Mouse (Mus musculus): Measurements from ENCODE around the gene Tut7.
"Not testable (repeated sequence)": the region's sequence is repeated elsewhere in the genome, so short reads cannot be mapped to it uniquely, and the experiment has no call there.

The Tut7 gene

DNA sequence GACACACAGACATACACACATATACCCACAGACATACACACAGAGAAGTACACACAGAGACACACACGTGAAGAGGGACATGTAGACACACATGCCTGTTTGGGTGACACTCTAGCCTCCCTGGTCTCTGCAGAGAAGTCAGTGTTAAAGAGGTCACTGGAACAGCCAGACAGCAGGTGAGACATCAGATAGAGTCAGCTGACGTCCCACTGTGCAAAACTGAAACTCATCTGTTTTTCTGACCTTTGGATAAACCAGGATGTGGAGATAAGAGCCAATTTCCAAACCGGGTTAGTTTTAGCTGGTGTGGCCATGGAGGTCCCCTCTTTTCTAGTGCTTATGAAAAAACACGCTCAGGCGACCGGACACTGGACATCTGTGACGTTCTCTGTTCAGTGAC, 9.5 kb upstream of the Tut7 start:
- DNase-seq: no peak

DNA sequence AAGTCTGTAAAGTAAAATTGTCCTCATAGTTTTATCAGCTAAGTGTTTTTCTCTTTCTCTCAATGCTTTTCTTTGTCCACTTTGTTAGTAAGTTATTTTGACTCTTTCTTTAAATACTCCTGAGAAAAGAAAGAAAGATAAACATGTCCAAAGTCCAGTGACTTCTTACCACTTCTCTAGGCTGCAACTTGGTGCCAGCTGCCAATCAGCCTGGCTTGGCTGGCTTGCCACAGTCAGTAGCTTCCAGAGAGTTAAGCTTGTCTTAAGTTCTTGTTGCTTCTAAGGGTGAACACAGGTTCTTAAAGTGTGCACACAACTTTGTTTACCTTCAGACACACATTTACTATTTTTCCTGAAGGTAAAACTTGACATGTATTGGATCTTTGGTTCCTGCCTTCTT, 3.0 kb upstream of the Tut7 start:
- DNase-seq: peak; percentile 53 to 63

DNA sequence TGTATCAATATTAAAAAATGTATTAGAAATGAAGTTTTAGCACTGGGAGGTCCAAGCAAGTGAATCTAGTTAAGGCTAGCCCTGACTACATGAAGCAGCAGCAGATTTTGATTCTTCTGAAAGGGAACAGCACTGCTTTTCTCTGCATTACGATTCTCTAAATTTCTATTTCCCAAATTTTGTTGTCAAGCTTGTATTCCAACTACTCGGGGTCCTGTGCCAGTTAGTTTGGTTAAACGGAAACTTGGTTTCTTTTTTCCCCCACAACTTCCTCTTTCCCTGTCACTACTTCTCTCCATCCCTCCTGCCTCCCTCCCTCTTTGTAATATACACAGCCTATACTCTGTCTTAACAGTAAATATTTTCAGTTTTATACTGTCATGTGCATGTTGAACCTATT, 2.1 kb downstream of the Tut7 start:
- no peak for DNase-seq

DNA sequence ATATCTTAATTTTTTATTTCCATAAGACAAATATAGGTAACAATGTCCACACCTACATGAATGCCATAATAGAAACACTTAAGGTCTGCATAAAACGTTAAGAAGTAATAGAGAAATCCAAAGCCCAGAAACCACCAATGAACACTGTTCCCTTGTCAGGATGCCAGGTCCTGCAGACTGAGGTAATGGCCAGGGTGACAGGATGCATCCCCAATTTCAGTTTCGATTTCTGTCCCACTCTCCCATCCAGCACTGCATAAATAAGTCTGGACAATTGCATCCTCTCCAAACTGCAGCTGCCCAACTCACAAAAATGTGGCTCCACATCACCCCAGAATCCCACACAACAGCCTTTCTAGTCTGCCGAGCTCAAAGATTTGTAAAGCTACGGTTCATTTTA, 2.8 kb downstream of the Tut7 start:
- DNase-seq: peak in 1 of 2 experiments; percentile 29

DNA sequence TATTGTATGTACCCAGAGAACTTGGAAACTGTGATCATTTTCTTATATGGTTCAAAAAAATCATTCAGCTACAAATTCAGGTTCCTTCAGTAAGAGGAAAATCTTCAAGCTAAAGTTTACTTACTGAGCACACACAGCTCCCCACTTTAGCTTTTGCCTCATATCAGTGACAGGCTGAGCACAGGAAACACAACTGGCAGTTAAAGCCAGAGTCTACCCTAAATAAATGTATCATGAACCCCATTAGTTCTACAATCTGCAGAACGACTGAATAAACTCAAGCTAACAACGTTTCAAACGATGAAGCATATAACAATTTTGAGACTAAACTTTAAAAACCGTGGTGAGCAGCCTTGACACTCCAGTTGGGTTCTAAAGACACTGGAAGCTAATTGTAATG, 5.6 kb downstream of the Tut7 start:
- DNase-seq: no peak

DNA sequence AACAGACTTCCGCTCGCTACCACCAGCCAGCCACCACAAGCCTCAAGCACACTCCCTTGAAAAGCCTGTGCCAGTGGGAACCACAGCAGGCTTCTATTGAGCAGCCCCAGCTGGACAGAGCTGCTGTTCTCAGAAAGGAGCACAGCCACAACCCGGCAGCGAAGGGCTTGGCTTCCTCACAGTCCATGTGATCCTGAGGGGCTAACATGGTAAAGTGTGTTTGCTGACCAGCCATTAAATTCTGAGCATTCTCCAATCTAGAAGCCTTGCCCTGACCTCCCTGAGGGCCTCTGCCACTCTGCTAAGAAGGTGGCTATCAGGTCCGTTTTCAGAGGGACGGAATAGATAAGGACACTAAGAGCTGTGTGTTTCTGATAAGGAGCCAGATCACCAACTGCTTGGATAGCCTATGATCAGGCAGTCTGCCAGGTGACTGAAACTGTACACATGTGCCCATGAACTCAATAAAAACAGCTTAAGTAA, 8.8 kb downstream of the Tut7 start:
- no peak for DNase-seq

DNA sequence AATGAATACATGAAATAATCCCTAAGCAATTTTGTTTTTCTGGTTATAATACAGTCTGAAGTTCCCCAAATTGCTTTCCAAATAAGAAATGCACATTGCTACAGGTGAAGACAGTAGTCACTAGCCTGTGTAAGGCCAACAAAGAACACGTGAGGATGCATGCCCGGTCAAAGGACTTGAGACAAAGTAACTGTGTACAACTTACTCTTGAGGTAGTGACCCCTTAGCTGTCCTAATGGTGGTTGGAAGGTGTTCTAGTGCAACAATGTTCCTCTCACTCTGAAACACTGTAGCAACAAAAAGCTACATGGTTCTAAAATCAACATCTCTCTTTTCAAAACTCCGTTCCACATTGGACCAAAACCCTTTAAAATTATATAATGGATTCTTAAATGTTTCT, 11.4 kb downstream of the Tut7 start:
- DNase-seq: no peak

DNA sequence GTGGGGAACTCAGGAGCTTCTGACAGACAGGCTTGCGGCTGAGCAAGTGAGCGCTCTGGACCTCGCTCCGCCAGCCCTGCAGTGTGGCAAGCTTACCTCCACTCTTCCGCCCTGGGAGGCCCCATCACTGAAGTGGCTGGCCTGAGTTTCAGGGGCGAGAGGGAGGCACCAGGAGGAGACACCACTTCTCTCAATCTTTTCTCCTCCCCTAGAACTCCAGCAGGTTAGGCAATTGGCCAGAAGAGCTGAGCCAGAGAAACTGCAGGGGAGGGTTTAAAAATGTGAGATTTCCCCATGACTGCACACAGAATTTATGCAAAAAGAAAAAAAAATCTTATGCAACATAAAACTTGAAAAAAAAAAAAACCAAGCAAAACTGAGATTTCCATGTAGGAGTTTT, 21.9 kb downstream of the Tut7 start:
- DNase-seq: peak in 1 of 2 experiments; percentile 26

DNA sequence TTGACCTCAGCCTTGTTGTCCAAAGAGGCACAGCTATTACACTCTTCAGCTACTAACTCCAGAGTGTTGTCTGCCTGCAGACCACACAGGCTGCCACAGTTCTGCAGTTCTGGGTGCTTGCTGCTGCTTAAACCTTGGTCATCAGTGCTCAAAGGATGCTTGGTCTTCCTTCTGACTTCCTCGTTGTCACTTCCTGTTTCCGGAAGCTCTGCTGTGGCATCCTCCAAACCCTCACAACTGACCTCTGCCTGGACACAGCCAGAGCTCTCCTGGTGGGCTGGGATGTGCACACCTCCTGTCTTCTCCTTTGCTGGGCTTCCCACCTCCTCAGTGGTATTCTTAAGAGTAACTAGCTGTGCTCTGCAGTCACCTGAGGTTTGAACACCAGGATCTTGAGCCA, 22.9 kb downstream of the Tut7 start:
- no peak for DNase-seq

DNA sequence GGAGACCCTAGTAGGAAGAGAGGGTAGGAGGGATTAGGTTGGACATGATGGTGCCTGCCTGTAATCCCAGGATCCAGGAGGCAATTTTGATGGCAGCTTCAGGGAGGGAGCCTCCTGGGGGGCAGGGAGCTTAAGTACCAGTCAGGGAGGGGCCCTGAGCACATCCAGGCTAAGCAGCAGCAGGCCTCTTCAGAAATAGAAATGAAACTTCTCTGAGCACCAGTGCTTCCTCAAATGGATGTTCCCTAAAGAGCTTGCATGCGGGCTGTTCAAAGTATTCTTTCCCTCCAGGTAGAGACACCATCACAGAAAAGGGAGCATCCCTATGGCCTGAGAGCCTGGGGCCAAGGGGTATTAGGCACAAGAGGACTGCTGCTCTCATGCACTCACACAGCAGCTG, 24.6 kb downstream of the Tut7 start:
- DNase-seq: no peak

DNA sequence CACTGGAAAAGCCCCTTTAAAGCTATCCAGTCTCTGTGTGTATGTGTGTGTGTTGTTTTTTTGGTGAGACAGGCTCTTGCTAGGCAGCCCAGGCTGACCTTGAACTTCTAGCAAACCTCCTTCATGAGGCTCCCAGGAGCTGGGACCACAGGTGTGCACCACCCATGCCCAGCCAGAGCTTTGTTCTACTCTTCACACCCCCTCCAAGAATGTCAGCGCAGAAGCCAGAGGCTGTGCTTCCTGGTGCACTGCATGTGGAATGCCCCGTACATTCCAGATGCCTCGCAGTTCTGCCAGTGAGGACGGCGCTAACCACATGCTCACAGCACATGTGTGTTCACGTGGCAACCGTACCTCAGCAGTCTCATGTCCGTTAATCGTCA, 26.5 kb downstream of the Tut7 start:
- no peak for DNase-seq

DNA sequence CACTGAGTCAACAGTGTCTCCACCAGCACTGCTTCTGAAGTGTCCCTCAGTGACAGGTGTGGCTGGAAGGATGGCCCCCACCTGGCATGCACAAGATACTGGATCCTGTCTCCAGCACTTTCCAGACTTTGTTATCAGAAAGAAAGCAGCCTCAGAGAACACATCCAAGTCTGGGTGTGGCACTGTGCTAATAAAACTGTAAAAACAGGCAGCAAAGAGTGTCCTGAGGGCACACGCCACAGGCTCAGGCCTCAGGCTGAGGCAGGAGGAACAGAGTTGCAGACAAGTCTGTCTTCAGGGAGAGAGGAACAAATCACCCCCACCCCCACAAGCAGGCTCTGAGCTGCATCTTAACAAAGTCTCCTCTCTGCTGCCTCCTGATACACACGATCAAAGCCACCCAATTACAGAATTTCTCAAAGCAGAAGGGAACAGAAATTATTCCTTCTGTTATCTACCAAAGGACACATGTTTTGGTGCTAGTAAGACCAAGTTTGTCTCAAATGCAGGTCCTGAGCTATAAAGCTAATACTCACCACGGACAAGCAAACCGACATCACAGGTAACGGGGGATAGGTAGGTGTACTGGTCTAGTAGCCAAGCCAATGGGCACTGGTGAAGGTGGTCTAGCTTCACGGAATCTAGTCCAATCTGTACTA, 27.0 kb downstream of the Tut7 start:
- no peak for DNase-seq

DNA sequence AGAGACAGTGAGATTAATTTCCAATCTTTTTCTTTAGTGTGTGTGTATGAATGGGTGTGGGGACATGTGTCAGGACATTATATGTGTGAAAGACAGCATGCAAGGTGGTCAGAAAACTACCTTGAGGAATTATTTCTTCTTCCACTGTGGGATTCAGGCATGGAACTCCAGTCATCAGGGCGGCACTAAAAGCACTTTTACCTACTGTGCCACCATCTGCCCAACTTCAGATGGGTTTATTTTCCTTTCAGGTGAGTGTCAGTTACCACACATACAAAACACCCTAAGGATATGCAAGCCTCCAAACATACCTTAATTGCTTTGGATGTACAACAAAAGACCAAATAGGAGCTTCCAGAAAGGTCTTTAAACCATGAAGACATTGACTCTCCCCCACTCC, 28.2 kb downstream of the Tut7 start:
- no peak for DNase-seq

DNA sequence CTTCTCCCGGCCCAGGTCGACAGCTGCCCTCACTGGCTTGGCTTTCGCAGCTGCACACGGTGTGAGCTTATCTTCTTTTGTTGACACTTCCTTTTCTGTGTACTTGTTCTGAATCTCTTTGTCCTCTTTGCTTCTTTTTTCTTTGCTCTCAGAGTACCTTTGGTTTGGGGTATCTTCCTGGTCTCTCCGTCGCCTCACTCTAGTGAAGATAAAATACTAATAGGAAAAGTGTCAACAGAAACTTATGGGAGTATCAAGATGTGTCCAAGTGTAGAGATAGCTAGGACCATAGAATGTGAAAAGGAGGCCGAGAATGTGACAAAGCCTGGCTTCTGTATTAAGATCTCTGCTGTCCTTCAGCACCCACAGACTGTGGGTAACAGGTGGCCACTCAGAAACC, 40.8 kb downstream of the Tut7 start, which contains the start of gene Gm49354:
TSS of gene Gm49354 (minus strand) at position 101 of the 400 bp plus-strand sequence.
- DNase-seq: no peak

DNA sequence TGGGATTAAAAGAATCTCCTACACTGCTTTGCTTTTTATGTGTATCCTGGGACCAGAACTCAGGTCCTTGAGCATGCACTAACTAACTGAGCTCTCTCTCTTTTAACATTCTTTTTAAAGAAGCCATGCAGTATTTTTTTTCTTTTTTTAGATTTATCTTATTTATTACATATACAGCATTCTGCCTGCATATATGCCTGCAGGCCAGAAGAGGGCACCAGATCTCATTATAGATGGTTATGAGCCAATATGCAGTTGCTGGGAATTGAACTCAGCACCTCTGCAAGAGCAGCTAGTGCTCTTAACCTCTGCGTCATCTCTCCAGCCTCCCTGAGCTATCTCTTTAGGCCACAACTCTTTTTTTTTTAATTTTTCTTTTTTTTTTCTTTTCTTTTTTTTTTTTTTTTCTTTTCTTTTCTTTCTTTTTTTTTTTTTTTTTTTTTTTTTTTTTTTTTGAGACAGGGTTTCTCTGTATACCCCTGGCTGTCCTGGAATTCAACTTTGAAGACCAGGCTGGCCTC, 43.1 kb downstream of the Tut7 start:
- DNase-seq: not testable (repeated sequence)

DNA sequence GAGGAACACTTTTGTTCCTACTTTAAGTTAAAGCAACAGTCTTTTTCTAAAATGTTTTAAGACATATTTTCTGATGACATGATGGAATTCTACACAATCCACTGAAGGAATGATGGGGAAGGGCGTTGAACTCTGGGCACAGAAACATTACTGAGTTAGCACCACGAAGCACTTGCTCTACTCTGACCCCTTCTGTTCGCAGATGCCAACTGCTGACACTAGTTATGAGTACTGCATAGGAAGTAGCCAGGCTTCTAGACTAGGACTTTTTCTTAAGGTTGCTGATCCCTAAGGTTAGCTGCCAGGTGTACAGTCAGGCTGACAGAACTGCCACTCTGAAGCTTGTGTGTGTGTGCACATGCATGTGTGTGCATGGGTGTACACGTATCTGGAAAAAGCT, 43.7 kb downstream of the Tut7 start:
- DNase-seq: peak in 1 of 2 experiments; percentile 21

DNA sequence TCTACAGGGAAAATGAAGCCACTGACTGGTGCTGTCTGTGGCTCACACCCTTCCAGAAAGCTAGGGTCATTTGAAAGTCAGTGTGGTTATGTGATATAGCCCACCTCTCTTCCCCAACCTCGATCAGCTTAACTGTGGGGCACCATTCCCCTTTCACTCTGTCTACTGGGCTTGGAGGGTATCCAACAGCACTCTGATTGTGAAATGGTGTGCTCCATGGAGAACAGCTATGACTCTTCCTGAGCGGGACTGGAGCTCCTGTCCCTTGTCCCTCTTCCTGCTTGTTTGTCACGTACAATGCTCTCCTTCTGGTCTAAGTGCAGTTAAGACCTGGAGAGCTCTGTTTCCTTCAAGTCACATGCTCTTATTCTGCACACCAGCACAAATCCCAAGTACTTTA, 47.8 kb downstream of the Tut7 start:
- DNase-seq: no peak

DNA sequence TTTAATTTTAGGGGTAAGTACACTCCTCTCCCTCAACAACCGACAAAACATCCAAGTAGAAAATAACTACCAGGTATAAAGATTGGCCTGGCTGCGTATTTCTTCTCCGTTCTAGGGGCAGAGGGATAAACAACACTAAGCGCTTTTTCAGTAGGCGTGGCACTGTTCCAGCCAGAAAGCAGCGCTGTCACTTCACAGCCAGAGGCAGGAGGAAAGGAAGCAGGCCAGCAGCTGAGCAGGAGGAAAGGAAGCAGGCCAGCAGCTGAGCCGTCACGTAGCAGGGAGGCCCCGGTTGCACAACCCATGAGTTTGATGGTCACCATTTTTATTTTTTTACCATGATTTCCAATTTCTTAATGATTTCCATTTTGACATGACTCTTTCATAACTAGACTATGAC, 51.7 kb downstream of the Tut7 start:
- DNase-seq: peak; percentile 61 to 75

DNA sequence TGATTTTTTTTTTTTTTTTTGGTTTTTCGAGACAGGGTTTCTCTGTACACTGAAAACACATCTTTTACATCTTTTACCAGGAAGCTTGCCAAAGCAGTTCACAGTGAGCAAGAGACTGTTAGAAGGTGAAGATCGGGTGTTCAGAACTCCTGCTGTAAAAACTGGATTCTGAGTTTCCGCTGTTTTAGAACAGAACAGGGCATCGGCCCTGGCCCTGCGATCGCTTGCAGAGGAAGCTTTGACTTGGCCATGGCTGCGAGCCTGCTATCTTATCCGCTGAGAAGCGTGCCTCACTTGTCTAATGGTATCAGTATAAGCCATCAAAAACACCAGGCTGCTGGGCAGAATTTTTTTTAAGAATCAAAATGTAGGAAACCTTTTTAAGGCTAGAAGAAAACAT, 52.1 kb downstream of the Tut7 start:
- peak in 1 of 2 experiments; percentile 7 for DNase-seq

DNA sequence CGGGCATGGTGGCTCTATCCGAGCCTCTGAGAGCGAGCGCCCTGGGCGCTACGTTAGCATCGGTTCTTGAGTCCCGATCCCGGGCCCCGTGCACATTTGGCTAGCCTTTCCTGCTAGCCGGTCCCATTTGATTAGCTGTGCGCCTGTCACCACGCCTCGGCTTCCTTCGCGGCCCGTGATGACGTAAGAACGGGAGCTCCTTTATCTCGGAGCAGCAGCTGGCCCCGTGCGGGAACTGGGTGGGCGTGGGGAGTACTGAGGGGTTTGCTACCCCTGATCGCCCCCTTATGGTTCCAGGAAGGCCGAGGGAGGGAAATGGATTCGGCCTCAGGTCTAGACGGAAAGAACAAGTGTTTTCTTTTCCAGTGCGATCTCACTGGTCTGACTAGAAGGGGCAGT, 52.8 kb downstream of the Tut7 start:
- peak; percentile 81 to 82 for DNase-seq

DNA sequence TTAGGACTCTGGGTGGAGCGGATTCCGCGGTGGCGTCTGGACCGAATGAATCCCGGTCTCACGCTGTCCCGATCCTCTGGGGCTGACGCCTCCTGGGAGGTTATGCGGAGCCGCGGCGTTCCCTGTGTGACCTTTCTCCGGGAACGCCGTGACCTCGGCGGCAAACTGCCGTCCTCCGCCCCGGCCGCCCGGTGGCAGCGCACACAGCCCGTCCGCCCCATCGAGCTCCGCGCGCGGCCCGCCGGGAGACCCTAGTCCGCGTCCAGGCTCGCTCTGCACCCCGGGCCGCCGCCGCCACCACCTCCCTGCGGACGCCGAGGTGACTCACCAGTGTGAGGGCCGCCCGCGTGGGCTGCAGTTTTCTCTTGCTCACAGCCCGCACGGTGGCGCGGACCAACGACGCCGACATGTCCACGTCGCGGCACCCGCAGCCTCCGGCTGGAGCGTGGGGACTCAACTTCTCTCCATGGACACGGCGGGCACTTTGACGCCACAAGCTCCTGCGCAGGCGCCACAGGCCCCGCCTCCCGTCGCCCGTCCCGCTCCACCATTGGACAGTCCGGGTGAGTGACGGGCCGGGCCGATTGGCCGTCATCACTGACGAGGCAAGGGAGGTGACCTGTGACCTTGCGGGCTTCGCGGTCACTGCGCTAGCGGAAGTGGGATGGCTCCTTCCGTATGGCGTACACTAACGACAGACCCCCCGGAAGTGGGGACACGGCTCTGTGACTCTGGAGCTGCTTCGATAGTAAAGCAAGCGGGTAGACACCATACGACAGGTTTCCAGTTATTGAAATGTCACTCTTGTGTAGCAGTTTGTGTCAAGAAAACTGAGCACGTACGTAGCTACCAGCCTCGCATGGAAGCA, 53.4 kb downstream of the Tut7 start, which contains the start of gene Isca1:
TSS of gene Isca1 (minus strand) at position 515 of the 868 bp plus-strand sequence.
- DNase-seq: peak; percentile 99

DNA sequence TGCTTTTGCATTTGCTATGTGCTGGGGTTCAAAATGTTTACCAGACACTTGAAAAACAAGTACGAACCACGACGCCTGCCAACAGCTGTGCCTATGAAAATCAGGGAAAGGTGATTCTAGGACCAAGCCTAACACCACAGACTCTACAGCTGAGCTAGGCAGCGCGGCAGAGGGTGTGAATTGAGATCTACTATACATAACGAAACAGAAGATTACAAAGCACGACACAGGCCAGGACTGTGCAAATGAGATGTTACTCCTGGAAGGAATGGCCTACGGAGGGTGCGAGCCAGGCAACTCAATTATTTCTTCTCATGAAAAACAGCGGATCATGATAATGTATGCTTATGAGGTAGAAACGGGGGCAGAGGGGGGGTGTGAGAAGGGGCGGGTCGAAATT, 54.4 kb downstream of the Tut7 start:
- DNase-seq: peak; percentile 9 to 16

DNA sequence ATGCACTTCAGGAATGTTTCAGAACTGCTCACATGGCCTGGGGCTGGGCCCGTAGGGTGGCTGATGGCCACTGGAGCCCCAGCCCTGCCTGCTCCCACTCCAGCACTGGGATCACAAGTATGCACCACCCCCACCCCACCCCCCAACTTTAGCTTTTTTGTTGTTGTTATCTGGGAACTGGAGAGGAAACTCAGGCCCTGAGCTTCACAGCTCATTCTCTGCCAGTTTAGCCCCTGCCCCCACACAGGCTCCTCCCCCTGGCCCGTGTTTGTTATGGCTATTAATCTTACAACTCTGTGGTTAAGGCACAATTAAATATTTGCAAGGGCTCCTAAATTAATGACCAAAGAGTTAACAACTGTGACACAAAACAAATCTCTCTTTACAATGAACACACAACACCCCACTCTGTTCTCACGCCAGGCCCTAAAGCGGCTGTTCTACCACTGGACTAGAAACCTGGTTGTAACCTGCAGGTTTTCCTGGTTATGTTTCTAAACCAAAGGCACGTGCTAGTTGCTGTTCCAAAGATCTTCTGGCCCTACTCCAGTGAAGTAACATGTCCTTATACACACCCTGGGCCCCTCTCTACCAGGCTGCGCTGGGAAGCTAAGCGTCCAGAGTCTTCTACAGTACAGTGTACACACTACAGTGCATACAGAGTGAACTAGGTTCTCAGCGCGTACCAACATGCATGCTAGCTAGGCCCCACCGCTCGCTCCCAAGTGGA, 56.0 kb downstream of the Tut7 start:
- peak; percentile 71 to 73 for DNase-seq
